Mouse (Mus musculus) left cerebral cortex, postnatal 14 days (tissue): ENCODE results near the gene Cfap161. TPM values are rescaled to one million over a fixed set of nuclear protein-coding genes. Genes with fewer than 3 reads are reported as not detected.

Experiments
- DNase-seq, 2 experiments: peaks; one replicate each; pipeline ENCODE4 v3.0.0; 2021 to 2022; ENCODE audit warnings: low spot score in 2 of 2, mixed read lengths in 1 of 2
- intact Hi-C: fragments of 180-260 bp; cut with DNase I; formaldehyde crosslinking; loops from one replicate; pipeline ENCODE4 v1.15.1; 2025
- total RNA-seq, 2 experiments: library from RNA; stranded (reverse); gene quantifications; 2 replicates each; pipeline ENCODE4 v1.2.3; 2021

Cfap161 gene
- total RNA-seq, 2 experiments from 2014 or later: 0.64 to 0.68 TPM

DNA sequence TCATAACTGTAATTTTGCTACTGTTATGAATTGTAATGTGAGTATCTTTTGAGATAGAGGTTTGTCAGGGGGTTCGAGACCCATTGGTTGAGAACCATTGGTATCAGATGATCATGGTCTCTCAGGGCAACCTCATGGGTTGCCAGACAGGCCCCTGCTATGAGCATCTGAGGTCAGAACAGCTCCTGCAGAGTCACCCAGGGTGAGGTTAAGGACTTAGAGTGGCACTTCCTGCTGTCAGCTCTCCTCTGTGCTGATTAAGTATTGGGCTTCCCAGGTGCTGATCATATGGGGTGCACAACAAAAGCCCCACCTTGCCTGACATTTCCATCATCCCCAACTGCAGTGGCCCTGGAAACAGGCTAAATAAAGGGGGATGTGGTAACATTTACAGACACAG is 46.3 kb downstream of the Cfap161 start:
- intact Hi-C loops: no loop called here
- no peak for DNase-seq

DNA sequence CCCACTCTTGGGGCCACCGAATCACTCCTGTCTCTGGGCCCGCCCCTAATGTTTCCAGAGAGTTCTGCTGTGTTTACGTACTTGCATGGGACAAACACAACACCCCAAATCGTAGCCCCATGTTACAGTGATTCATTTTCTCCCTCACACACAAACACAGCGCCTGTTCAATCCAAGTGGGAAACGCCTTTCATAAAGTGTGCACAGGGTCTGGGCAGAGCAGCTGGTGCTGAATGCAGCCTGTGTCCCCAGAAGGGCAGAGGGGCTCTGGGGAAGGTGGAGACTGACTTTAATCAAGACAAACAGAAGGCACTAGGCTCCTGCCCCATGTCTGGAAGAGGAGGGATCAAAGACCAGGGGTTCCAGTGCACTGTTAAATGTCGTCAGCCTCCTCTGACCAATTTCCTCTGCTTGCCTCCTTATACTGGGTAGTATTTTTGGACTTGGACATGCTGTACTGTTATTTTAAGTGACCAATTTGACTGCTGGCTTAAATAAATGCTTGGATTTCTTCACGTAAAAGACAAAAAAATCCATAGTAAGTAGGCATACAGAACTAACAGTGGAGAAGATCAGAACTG is 48.5 kb downstream of the Cfap161 start:
- no peak for DNase-seq
- intact Hi-C loops: no loop called here

DNA sequence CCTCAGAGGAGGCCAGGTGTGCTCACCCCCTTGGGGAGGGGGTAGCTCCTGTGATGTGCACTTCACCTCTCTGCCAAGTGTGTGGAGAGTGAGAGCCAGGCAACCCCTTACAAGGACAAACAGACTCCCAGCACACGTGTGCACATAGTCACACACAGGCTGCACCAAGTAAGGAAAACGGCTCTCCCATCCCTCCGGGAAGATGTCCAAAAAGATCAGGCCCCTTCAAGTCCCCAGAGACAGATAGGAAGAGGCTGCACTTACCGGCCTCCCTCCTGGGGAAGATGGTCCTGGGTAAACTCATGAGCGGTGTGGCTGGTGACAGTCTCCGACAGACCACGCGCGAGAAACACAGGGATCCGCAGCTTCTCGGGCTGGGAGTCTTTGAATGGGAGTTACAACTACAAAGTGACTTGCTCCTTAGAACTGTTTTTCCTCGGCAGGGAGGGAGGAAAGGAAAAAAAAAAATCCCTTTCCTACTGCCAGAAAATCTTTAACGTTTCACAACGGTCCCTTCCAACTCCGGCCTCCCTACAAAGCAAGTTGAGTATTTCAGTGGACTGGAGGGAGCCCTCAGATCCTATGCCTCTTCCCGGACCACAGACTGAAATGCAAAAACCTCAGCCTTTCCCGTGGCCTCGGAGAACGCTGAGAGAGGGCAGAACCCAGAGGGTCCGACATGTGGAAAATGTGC is 49.1 kb downstream of the Cfap161 start, which contains the start of gene Il16:
Il16 (minus strand) TSS at position 314 of the 694 bp plus-strand sequence.
- no peak for DNase-seq
- intact Hi-C loops: no loop called here

DNA sequence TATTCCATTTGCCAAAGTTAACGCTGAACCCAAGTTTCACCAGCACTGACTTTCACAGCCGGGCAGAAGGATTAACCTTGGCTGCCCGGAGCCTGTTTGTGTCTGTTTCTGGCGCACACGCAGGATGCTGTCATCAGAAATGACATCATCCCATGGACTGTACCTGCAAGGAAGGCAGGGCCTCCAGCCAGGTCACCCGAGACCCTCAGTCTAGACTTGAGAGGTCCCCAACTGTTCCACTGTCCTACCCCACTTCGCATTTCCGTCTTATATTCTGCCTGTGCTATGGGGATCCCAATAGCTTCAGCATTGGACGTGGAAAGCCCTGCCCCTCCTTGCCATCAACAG is 49.6 kb downstream of the Cfap161 start:
- intact Hi-C loops: no loop called here
- DNase-seq: no peak

DNA sequence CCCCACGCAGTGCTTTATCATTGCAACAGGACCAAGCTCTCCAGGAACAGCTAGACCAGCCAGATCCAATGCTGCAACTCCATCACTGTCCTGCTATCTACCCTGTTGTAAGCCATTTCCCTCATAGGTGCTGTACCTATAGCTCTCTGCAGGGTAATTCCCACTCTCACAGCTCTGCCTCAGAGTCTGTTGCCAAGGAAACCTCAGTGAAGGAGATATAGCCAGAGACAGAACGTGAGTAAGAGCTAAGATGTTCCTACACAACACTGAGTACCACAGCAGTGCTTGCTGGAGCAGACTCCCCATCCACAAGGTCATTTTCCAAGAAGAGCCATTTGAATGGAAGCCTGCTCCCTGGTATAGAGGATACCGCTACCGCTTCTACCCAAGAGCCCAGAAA is 50.4 kb downstream of the Cfap161 start:
- peak; percentile 34 to 53 for DNase-seq
- intact Hi-C loops: no loop called here

DNA sequence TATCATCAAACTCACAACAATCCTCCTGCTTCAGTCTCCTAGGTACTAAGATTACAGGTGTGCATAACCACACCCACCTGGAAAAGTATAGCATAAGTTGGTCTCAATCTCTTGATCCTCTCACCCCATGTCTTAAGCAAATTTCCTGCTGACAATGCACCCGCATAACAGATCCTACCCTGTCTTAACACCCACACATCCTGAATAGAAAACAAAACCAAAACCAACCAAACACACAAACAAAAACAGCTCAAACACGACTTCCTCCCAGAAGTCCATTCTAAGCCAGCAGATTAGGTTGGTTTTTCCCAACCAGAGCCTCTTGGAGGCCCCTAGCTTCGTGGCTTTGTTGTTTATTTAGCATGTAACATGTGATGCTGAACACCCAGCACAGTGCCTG is 52.0 kb downstream of the Cfap161 start:
- DNase-seq: no peak
- intact Hi-C loops: no loop called here

DNA sequence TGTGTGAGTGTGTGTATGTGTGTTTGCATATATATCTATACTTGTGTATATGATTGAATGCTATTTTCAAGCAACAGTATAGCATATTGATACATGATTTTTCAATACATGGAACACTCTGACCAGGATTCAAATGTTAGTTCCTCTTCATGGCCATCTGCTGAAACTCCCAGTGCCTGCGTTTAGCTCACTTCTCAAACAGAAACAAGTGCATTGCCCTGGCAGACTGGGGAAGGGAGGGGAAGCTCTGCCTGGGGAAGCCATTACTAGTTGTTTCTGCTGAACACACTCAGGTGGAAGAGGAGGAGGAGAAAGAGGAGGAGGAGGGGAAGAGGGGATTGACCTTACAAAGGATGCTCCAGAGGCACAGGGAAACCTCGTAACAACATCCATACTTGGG is 52.7 kb downstream of the Cfap161 start:
- intact Hi-C loops: no loop called here
- DNase-seq: no peak

DNA sequence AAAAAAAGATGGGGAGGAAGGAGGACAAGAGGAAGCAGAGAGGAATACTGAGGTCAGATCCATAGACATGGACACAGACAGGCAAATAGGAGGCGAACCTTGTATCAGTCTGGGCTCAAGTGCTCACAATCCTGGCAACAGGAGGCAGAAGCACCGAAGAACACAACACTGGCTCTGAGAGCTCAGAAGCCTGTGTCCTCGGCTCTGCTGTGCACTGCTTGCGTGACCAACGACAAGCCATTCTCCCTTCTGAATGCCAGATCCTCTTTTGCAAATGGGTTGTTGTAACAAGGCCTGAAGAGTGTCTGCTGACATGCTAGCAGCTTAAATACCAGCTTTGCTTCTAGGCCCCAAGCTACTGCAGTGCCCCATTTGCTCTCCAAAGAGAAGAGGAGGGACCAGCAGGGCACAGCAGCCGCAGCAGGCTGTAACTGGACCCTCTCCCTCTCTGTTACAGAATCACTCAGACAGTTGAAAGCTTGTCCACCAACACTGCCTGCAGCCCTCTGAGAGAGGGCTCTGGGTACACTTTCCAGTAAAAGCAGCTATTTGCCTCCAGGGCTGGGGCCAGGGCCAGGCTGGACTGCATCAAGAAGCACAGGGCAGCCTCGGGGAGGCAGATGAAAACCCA is 54.9 kb downstream of the Cfap161 start:
- intact Hi-C loops: no loop called here
- no peak for DNase-seq

DNA sequence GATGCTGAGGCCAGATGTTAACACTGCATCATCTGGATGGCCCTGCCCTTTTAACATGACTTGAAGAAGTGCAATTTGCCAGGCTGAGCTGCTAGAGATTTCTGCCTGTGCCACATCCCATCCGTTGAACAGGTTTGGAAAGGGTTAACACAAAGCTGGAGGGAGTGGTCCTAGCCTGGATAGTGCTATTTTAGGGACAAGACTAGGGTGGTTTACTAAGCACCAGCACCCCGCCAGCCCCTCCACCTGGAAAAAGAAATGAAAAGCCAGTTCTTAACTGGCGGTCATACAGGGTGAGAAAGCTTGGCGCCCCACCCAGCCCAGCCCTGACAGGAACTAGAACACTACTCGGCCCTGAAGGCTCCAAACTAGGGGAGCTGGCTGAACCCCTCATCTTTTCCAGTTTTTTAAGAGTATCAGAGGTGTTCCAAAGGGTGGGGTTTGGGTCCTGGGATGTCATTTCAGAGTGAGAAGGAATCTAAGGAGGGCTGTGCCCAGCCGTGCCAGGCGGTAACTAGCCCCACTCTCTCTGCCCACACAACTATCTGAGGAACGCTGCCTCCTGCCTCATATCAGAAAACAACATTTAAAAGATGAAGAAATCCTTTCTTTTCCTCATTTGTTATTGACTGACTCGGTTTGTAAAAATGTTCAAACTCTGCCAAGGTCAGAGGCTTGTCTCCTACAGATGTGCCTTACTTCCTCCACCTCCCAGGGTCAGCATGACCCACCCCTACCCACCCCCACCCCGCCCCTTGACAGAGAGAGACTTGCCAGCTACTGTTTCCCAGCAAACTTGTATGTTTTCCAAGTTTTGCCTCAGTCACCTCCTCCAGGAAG is 55.8 kb downstream of the Cfap161 start:
- no peak for DNase-seq
- intact Hi-C loops: no loop called here

DNA sequence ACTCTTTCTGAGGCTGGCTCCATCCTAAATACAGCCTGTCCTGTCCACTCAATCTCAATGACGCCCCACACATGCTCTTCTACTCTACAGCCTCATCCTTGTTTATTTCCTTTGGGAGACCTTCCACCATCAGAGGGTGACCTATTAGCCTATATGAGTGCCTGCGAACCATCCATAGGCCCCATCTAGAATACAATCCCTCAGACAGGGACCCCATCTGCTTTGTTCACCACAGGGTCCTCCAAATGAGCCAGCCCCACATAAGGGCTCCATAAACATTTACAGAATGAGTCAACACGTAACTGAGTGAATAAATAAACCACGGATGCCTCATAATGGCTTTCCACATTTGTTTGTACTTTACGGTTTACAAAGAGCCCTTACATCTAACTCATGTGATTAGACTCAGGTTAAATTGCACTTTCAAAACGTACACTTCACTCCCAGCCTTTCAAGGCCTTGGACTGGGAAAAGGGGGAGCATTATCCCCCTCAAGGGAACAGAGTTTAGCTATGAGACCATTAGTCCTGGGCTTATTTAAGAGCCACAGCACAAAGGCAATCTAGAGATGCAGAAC is 56.7 kb downstream of the Cfap161 start:
- no peak for DNase-seq
- intact Hi-C loops: no loop called here

DNA sequence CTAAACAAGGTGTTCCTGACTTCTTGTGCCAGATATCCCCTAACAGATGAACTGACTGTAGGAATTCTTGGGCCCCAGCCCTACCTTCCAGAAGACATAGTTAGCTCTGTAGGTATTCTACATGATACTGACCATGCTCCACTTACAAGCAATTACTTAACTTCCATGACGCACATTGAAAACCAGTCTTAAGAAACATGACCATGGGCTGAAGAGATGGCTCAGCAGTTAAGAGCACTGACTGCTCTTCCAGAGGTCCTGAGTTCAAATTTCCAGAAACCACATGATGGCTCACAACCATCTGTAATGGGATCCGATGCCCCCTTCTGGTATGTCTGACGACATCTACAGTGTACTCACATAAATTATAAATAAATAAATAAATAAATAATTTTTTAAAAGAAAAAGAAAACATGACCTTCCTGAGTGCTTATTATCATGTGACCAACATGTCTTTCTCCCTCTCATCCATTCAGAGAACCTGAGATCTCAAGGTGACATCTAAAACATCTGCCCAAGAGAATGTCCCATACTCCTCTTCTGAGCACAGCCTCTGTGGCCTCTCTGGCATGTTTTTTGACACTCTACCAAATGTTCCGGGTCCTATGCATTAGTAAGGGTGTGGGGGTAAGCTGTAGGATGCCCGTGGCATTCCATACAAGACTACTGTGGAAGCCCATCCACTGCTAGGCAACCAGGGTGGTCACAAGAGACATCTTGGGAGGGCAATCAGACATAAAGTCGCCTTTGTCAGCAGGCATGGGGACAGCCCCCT is 58.2 kb downstream of the Cfap161 start:
- intact Hi-C loops: no loop called here
- no peak for DNase-seq

DNA sequence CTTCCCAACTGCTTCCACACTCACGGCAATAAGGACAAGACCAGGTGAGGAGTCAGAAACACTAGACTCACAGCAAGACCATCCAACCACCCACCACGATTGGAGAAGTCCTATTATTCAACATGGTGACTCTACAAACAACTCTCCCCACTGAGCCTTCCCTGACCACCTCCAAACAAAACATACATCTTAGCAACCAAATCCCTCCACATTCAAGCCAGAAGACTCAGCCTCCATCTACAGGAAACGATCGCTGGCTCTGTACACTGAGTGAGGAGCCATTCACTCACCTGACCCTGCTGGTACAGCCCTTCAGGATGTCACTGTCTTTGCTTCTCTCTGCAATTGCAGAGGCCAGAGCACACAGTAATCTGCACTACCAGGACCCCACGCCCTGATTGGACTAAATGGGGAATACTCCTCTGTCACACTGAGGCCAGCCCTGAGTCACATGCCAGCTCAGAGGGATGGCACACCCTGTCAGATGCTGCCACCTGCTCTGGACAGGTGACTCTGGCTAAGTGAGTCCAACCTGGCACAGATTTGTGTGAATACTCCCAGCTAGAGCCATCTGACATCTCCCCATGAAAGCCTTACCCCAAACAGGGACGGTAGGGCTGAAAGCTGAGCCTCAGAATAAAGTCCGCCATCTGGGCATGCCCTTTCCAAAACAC is 59.4 kb downstream of the Cfap161 start:
- no peak for DNase-seq
- intact Hi-C loops: no loop called here

DNA sequence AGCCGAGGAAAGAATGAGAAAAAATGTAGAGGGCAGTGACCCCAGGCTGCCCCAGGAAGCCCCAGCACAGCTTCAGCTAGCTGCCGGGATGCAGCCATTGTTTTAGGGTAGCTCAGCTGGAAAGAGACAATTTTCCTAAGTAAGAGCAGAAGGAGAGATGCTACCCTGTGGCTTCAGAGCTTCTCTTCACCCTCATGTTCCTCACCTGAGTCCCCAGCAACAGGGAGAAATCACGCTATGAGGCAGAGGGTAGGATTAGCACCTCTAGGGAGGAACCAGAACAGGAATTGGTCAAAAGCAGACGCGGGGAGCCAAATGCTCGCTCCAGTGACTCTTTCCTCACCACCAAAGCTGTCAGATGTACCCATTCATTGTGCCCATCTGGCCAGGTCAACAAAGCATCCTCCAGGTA is 60.0 kb downstream of the Cfap161 start:
- intact Hi-C loops: no loop called here

DNA sequence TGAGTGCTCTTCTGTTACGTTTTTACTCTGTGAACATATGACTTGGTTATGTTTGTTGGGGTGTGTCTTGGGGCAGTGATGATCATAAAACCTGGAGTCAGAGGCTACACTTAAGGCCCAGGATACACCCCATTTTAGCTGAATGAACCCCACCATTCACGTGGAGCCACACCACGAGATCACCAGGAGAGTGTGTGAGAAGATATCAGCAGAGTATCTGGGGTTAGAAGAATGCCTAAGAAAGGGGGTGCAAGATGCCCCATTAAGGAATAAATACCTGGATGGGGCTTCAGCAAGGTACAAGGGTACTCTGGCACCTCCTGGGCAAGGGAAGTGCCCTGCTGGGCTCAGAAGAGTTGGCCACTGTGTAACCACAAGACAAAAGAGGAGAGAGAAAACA is 60.4 kb downstream of the Cfap161 start:
- DNase-seq: no peak
- intact Hi-C loops: no loop called here

More for the DNA sequence above, 60.0 kb downstream of the Cfap161 start:
- DNase-seq: no peak

DNA sequence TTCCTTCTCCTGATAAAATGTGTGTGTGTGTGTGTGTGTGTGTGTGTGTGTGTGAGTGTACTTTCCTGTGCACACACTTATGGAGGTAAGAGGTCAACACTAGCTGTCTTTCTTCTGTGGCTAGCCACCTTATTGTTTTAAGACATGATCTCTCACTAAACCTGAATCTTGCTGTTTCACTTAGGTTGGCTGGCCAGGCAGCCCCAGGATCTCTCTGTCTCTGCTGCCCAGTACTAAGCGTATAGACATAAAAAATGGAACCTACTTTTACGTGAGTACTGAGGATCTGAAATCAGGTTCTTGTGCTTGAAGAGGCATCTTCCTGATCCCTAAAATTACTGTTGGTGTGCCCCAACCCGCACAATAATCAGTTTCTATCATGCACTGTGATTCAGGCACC is 61.9 kb downstream of the Cfap161 start:
- intact Hi-C loops: no loop called here
- no peak for DNase-seq

DNA sequence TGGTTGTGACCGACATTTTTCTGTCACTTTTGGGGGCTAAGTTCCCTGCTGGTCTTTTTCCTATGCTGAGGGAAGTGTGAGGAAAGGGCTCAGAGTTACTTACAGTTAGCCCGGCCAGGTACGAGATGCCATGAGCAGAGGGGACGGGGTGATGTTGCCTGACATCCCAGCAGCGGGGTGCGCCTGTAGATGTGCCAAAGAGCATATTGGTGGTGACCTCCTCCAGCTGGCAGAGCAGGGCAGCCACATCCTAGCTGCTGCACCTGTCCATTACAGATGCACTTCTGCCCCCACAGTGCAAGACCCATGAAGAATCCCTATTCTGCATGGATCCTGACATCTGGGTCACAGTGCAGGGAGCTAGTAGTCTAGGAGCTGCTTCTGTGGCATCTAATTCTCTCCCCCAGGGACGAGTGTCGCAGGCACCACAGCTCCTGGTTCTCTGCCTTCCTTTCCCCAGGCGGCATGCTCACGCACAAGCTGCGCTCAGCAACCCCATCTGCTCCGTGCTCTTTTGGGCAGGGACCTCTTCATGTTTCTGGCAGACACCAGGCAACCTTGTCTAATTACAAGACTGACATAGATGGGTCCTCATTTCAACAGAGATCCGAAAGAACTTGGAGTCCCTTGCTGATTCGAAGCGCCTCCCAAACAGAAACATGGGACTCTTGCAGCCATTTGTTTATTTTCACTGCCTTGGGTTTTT is 62.6 kb downstream of the Cfap161 start:
- intact Hi-C loops: no loop called here

DNA sequence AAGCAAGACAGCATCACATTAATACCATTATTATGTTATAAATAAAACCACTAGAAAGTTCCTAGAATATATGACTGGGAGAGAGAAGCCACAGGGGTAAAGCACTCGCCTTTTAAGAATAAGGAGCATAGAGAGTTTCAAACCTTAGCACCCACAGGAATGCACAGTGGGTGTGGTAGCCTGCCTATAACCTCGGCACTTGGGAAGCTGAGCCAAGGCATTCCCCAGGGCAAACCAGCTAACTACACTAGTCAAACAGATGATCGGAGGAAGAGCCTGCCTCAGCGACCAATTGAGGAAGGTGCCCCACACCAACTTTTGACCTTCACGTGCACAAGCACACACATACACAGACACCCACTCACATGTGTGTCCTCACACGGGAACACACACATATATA is 63.4 kb downstream of the Cfap161 start:
- no peak for DNase-seq
- intact Hi-C loops: no loop called here

More for the DNA sequence above, 62.6 kb downstream of the Cfap161 start:
- DNase-seq: no peak
